Mouse (Mus musculus): ENCODE measurements around the gene Slc16a13.

- no peak for TF ChIP-seq CTCF (IDR thresholded peaks at IDR 0.05; ENCODE audit: low read depth)
- peak; percentile 25; the same call in 1 of the 2 replicates for TF ChIP-seq EP300 (IDR thresholded peaks at IDR 0.05; ENCODE audit: low read depth)
Observed at GRCm38 (mm10) chr11:70232546-70232945, 11.7 kb upstream of the Slc16a13 start.

Data from heart, postnatal 0 days (tissue).